Mouse (Mus musculus) layer of hippocampus, postnatal 36 days (tissue): ENCODE results near the gene Ehd3. TPM values are rescaled to one million over a fixed set of nuclear protein-coding genes. Genes with fewer than 3 reads are reported as not detected.

Source experiments
- total RNA-seq, 2 experiments: library from RNA; stranded (reverse); gene quantifications; 2 replicates each; pipeline ENCODE4 v1.2.3; 2021

The Ehd3 gene
- total RNA-seq, 2 experiments from 2014 or later: 133 to 146 TPM

Other genes with a start within 250 kb of the Ehd3 start
- gene Galnt14, start 93.7 kb upstream of the Ehd3 start, total RNA-seq: 10 to 100 TPM; 22.2 to 23.3 TPM
- 10 to 100 TPM in 1 of 2 experiments, 1 to 10 TPM in 1; 8.8 to 10.1 TPM for gene Xdh, start 146.1 kb downstream of the Ehd3 start, total RNA-seq
- gene Srd5a2, start 243.8 kb downstream of the Ehd3 start, total RNA-seq: not detected